Mouse (Mus musculus): ENCODE measurements at regions not wholly inside any gene's neighbourhood (a gene's known extent, or its start where the extent isn't known, plus 50 kb on each side); places are given as distances from the start of the nearest gene placed in this dataset.

DNA sequence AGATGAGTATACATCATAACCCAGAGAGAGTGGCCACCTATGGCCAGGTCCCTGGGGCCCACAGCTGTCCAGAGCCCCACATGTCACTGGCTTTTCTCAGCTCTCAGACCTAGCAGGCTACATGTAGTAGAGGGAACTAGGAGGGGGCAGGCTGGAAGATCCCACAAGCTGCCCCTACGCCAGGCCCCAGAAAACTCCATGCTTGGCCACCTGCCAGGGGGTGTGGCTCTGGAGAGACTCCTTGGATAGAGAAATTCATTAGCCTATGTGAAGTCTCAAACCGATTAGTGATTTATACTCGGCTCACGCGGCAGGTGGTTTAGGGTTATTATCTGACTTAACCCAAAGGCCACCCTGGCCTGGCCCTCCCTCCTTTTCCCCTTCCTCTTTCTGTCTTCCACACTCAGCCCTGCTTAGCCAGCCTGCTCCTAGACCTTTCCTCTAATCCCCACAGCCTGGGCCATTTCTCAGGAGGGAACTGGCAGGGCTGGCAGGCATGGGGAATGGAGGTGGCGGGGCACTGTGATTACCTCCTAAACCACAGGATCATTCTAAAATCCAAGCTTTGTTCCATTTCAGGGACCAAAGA, 77.7 kb downstream of the Efnb1 start:
- DNase-seq = peak; percentile 52

DNA sequence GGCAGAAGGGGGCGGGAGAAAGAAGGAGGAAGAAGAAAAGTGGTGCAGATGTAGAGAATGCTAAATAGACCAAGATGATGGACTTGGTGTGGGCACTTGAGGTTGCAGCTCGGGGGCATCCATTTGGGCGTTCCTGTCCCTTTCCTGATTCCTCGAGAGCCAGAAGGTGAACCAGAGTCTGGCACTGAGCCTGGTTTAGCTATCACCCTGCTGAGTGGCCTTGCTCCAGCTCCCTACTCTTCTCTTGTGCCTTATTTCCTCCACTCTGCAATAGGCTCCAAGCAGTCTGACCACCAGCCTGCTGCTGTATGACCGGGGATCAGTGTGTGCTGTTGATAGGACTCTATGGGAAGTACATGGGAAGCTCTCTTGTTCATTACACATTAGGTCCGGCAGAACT, 68.1 kb downstream of the Efnb1 start:
- DNase-seq = no peak

DNA sequence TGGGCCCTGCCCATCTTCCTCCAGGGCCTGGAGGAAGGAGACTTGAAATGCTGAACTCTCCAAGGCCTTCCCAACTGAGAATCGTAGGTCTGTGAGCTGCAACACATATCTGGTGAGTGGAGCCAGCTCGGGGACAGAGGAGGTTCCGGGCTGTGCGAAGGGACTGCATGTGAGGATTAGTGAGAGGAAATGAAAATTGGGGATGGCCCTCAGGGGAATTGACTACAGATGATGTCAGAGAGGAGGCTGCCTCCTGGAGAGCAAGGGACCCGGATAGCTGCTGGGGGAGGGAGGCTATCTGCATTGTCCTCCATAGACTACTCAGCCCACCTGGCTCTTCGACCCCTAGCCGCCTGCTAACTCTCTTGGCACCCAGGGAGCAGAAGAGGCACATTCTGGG, 65.2 kb downstream of the Efnb1 start:
- peak; percentile 11 for DNase-seq

DNA sequence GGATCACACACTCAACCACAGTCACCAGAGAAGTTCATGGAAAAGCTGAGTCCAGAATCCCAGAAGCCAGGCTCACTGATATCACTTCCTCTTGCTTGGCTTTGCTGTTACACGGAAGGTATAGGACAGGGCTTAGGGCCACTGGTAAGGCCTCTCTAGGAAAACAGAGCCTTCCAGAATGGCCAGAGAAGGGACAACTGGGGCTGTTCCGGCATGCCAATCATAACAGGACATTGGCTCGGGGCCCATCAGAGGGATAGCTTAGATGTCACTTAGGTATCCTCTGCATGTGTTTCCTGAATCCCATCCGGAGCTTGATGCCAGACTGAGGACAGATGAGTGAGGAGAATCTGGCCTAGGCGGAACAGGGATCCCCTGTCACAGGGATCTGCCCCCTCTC, 63.7 kb downstream of the Efnb1 start:
- peak; percentile 73 for DNase-seq

DNA sequence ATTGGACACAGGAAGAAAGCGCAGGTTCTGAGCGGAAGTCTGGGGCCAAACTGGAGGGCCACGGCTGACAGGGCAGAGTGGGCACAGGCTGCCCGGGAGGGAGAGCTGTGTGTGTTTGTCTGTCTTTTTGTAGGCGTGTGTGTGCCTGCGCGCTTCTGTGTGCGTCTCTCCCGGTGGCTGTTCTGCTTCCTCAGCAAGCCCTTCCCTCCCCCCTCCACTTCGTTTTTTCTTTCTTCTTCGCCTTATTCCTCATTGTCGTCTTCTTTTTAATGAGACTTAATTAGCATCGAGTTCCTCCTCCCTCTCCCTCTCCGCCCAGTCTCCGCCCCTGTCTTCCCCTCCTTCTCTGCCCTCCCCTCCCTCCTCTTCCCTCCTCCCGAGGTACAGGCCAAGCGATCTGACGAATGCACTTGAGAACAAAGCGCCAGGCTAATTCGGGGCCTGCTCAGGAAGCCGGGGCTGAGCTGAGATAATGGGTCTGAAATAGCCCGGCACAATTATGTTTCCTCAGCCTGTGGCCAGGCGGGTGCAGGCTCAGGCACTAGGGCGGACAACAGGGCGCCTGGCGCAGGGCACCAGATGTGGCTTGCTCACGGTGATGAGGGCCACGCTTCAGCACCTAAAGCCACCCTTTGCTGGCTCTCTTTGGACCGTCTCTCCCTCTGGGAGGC, 63.2 kb downstream of the Efnb1 start:
- peak; percentile 80 for DNase-seq
